Mouse (Mus musculus) c-Kit-positive CD71-positive TER-119-positive erythroid progenitor cells, embryonic 14.5 days (primary cell): ENCODE measurements around the gene Srarp.
A peak's percentile ranks its signal among the peaks of the same experiment; 100 is the strongest.

Source experiments
- DNase-seq: peaks from one replicate; pipeline ENCODE4 v3.0.0-alpha.2; 2013; ENCODE audit warnings: low spot score

Gene Srarp

GRCm38 (mm10) chr4:141389366-141390150 is 46.3 kb downstream of the Srarp start:
- no peak for DNase-seq

GRCm38 (mm10) chr4:141387933-141388332 is 48.0 kb downstream of the Srarp start:
- no peak for DNase-seq

DNA sequence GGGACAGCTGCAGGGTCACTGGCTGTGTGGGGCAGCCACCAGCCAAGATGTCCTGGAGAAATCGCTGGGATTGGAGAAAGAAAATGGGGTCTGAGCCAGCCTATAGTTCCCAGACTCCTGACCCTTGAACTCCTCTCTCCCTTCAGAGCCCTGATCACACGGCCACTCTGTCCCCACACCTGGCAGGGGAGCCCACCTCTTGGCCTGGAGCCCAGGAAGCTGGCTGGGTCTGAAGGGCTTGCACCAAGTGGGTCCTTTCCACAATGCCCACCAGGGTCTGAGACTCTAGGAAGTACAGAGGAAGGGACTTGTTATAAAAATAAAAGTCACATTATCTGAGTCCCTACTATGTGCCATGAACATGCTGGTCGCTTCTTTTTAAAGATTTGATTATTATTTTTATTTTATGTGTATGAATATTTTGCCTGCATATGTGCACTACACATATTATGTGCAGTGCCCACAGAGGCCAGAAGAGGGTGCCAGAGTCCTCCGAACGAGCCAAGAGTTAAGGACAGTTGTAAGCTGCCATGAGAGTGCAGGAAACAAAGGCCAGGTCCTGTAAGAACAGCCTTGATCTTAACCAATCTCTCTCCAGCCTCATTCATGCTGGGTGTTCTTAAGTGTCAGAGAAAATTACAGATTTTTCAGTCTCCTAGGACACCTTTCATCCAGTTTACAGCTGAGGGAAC is 48.7 kb downstream of the Srarp start:
- DNase-seq = peak; percentile 68

DNA sequence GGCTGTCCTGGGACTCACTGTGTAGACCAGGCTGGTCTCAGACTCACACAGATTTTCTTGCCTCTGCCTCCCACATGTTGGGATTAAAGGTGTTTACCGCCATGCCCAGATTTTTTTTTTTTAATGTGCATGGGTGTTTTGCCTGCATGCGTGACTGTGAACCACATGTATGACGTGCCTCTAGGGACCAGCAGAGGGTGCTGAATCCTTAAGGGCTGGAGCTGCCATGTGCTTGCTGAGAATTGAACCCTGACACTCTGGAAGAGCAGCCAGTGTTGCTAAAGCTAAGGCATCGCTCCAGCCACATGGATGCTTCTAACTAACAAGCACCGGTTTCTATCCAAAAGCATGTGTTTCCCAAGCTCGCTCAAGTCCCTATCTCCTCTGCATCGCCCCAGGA is 49.8 kb downstream of the Srarp start:
- no peak for DNase-seq

- peak; percentile 61 for DNase-seq
Observed at GRCm38 (mm10) chr4:141385275-141385674, 50.6 kb downstream of the Srarp start.
